Mouse (Mus musculus) small intestine, adult 2 months (tissue): ENCODE measurements around the gene Irx4. TPM values are rescaled to one million over a fixed set of nuclear protein-coding genes. Genes with fewer than 3 reads are reported as not detected.

Experiments
- H3K27ac ChIP-seq: fragments of 200-500 bp; 2 replicates; pipeline ENCODE4 v1.5.1; 2012; ENCODE audit warnings: low read depth, low read length, control low read depth, inconsistent platforms; ENCODE audit not compliant: insufficient read depth
- H3K27me3 ChIP-seq: fragments of 200-500 bp; 2 replicates; pipeline ENCODE4 v1.6.1; 2012; ENCODE audit warnings: mild to moderate bottlenecking, moderate library complexity, low read length, inconsistent platforms; ENCODE audit not compliant: control insufficient read depth, insufficient read depth
- H3K36me3 ChIP-seq: fragments of 200-500 bp; 2 replicates; pipeline ENCODE4 v1.6.1; 2012; ENCODE audit warnings: mild to moderate bottlenecking, low read length, control low read depth, inconsistent platforms; ENCODE audit not compliant: control insufficient read depth, insufficient read depth
- H3K4me1 ChIP-seq: fragments of 200-500 bp; 2 replicates; pipeline ENCODE4 v1.6.1; 2012; ENCODE audit warnings: low read length, inconsistent platforms, mixed read lengths; ENCODE audit not compliant: control insufficient read depth, insufficient read depth, insufficient read length
- H3K4me3 ChIP-seq: fragments of 200-500 bp; 2 replicates; pipeline ENCODE4 v1.5.1; 2012; ENCODE audit warnings: low read depth, mild to moderate bottlenecking, control low read depth, inconsistent platforms, low read length, moderate library complexity
- CTCF ChIP-seq: fragments of 200-500 bp; IDR thresholded peaks from 2 replicates; pipeline ENCODE4 v1.5.1; 2012; ENCODE audit warnings: low read depth, mild to moderate bottlenecking, control low read depth, inconsistent platforms, low read length, moderate library complexity, mixed read lengths; ENCODE audit not compliant: insufficient replicate concordance, insufficient read length; ENCODE audit errors: extremely low read depth
- POLR2A ChIP-seq: fragments of 200-500 bp; IDR thresholded peaks from 2 replicates; pipeline ENCODE4 v1.6.1; 2012; ENCODE audit warnings: low read depth, mild to moderate bottlenecking, control low read depth, inconsistent platforms, low read length, moderate library complexity
- WGBS: fragments of 180-500 bp; shearing (Covaris S2); methylation state at CpG from one replicate; pipeline ENCODE4 v1.1.7; 2018; 5-methylcytosine and 5-hydroxymethylcytosine counted together
- polyA plus RNA-seq: library from polyadenylated mRNA; depleted of rRNA; stranded (reverse); fragments of >200 nt; gene quantifications from 2 replicates; pipeline ENCODE4 v1.2.3, GENCODE M21; 2012

Irx4 gene
- polyA plus RNA-seq, 1 experiment = 0.34 TPM

- Histone ChIP-seq H3K36me3 (no peaks in the 10 kb centered on the region), H3K4me1 (peaks cover 10% of the 10 kb centered on the region), H3K4me3 (no peak overlapping the region), H3K27me3 (peaks cover 48% of the 10 kb centered on the region), H3K27ac (no peak overlapping the region)
- 40% methylated on average over 29 of the region's 29 CpGs for WGBS
- TF ChIP-seq POLR2A (no peak), CTCF (no peak)
Measured at GRCm38 (mm10) chr13:73264166-73264735, 4.0 kb downstream of the Irx4 start.

GRCm38 (mm10) chr13:73264831-73265230, 4.6 kb downstream of the Irx4 start:
- TF ChIP-seq POLR2A (no peak), CTCF (no peak)
- H3K4me1 ChIP-seq = peaks cover 10% of the 10 kb centered on the region
- no peak overlapping the region for H3K4me3 ChIP-seq
- H3K27me3 ChIP-seq = peaks cover 47% of the 10 kb centered on the region
- WGBS = 68% methylated on average over 8 of the region's 8 CpGs
- H3K27ac ChIP-seq = no peak overlapping the region
- H3K36me3 ChIP-seq = no peaks in the 10 kb centered on the region

- peaks cover 47% of the 10 kb centered on the region for H3K27me3 ChIP-seq
- no peak overlapping the region for H3K27ac ChIP-seq
- H3K4me1 ChIP-seq = peaks cover 10% of the 10 kb centered on the region
- peak overlapping the region; percentile 62 for H3K4me3 ChIP-seq
- no peaks in the 10 kb centered on the region for H3K36me3 ChIP-seq
- TF ChIP-seq POLR2A (no peak), CTCF (no peak)
- 2% methylated on average over 28 of the region's 28 CpGs for WGBS
Measured at GRCm38 (mm10) chr13:73265442-73265841, 5.2 kb downstream of the Irx4 start.

- H3K27ac ChIP-seq = no peak overlapping the region
- H3K36me3 ChIP-seq = no peaks in the 10 kb centered on the region
- WGBS = 48% methylated on average over 10 of the region's 10 CpGs
- peaks cover 13% of the 10 kb centered on the region for H3K4me1 ChIP-seq
- H3K4me3 ChIP-seq = no peak overlapping the region
- H3K27me3 ChIP-seq = peaks cover 42% of the 10 kb centered on the region
- no peak for TF ChIP-seq POLR2A
- no peak for TF ChIP-seq CTCF
Measured at GRCm38 (mm10) chr13:73267551-73267950, 7.3 kb downstream of the Irx4 start.

- peaks cover 38% of the 10 kb centered on the region for H3K27me3 ChIP-seq
- no peak for TF ChIP-seq POLR2A
- TF ChIP-seq CTCF = no peak
- H3K27ac ChIP-seq = no peak overlapping the region
- WGBS = under 1% methylated on average over 20 of the region's 20 CpGs
- H3K36me3 ChIP-seq = no peaks in the 10 kb centered on the region
- H3K4me3 ChIP-seq = peak overlapping the region; percentile 41
- H3K4me1 ChIP-seq = peaks cover 13% of the 10 kb centered on the region
Measured at GRCm38 (mm10) chr13:73268702-73269101, 8.4 kb downstream of the Irx4 start.

GRCm38 (mm10) chr13:73269251-73269650, 9.0 kb downstream of the Irx4 start:
- no peak for TF ChIP-seq POLR2A
- TF ChIP-seq CTCF = no peak
- 12% methylated on average over 15 of the region's 15 CpGs for WGBS
- Histone ChIP-seq H3K27me3 (peaks cover 38% of the 10 kb centered on the region), H3K4me1 (peaks cover 13% of the 10 kb centered on the region), H3K4me3 (0 out of 2 replicates have a peak overlapping the region, but pooled peaks have one; percentile 41), H3K36me3 (no peaks in the 10 kb centered on the region), H3K27ac (no peak overlapping the region)

- Histone ChIP-seq H3K27ac (no peak overlapping the region), H3K4me1 (peaks cover 14% of the 10 kb centered on the region), H3K36me3 (no peaks in the 10 kb centered on the region), H3K27me3 (peaks cover 35% of the 10 kb centered on the region), H3K4me3 (no peak overlapping the region)
- no peak for TF ChIP-seq POLR2A
- TF ChIP-seq CTCF = no peak
- WGBS = 40% methylated on average over 3 of the region's 3 CpGs
Measured at GRCm38 (mm10) chr13:73269891-73270290, 9.6 kb downstream of the Irx4 start.

GRCm38 (mm10) chr13:73270451-73271081, 10.3 kb downstream of the Irx4 start:
- 18% methylated on average over 22 of the region's 22 CpGs for WGBS
- Histone ChIP-seq H3K4me1 (peaks cover 11% of the 10 kb centered on the region), H3K27me3 (peaks cover 29% of the 10 kb centered on the region), H3K4me3 (no peak overlapping the region), H3K27ac (no peak overlapping the region), H3K36me3 (no peaks in the 10 kb centered on the region)
- TF ChIP-seq CTCF = no peak
- no peak for TF ChIP-seq POLR2A
